Mouse (Mus musculus) neutrophil, adult 83 days (primary cell): ENCODE measurements around the gene Dmrtc1b. TPM values are rescaled to one million over a fixed set of nuclear protein-coding genes. Genes with fewer than 3 reads are reported as not detected.

Experiments
- total RNA-seq, 2 experiments: library from RNA; stranded (reverse); gene quantifications; one replicate each; pipeline ENCODE4 v1.2.4; 2023

Dmrtc1b gene
- not detected for total RNA-seq

GRCm38 (mm10) chrX:102707535-102707934 lies at the start of gene Dmrtc1b, which contains the start of gene Gm9112:
Gene Dmrtc1b, plus strand, starts transcription at chrX:102707865.
Gene Gm9112, minus strand, starts transcription at chrX:102707635.

DNA sequence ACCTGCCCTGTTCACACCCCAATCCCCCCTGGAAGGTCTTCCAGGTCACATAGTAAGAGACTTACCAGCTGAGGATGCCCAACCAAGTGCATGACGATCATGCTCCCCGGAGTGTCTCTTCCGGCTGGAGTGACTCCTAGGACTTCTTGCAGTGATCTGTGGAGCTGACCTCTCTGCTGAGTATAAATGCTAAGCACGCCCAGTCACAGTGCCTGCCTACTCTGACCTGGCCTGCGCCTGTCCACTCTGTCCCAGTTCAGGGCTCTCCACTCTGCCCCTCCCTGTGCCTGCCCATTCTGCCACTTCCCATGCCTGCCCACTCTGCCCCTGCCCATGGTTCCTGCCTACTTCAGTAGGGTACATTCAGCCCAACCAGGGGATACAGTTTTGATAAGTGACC lies 20.8 kb upstream of the Dmrtc1b start, which contains the start of gene Gm3880:
TSS of gene Gm3880 (minus strand) at position 101 of the 400 bp plus-strand sequence.

Other genes with a start within 250 kb of the Dmrtc1b start
- gene Hdac8, start 202.5 kb upstream of the Dmrtc1b start, total RNA-seq: 1 to 10 TPM; 6.1 to 6.4 TPM
- gene Phka1, start 63.6 kb upstream of the Dmrtc1b start, total RNA-seq: 1 to 10 TPM; 2.7 to 3.2 TPM
- gene Gm3880, start 20.9 kb upstream of the Dmrtc1b start, total RNA-seq: not detected
- gene Gm9112, start 230 bp upstream of the Dmrtc1b start, total RNA-seq: not detected
- gene Dmrtc1c1, start 95.1 kb downstream of the Dmrtc1b start, total RNA-seq: not detected
- not detected for gene Dmrtc1c2, start 146.8 kb downstream of the Dmrtc1b start, total RNA-seq
- gene 1700031F05Rik, start 160.1 kb downstream of the Dmrtc1b start, total RNA-seq: not detected
- gene Dmrtc1a, start 200.8 kb downstream of the Dmrtc1b start, total RNA-seq: not detected
- not detected for gene 1700011M02Rik, start 201.0 kb downstream of the Dmrtc1b start, total RNA-seq
- gene 1700018G05Rik, start 220.5 kb downstream of the Dmrtc1b start, total RNA-seq: not detected